Mouse (Mus musculus) layer of hippocampus, adult 2 months (tissue): Measurements from ENCODE around the gene Gbp5. TPM values are rescaled to one million over a fixed set of nuclear protein-coding genes. Genes with fewer than 3 reads are reported as not detected.
"Not testable (repeated sequence)": the region's sequence is repeated elsewhere in the genome, so short reads cannot be mapped to it uniquely, and the experiment has no call there.

Experiments used
- DNase-seq, 2 experiments: peaks; one replicate each; pipeline ENCODE4 v3.0.0; 2022; ENCODE audit warnings: low spot score in 2 of 2
- H3K27ac ChIP-seq: fragments of 200-600 bp; 2 replicates; pipeline ENCODE4 v1.8.1; 2022
- H3K4me3 ChIP-seq: fragments of 200-600 bp; 2 replicates; pipeline ENCODE4 v1.8.1; 2022; ENCODE audit warnings: mild to moderate bottlenecking
- CTCF ChIP-seq: fragments of 200-600 bp; conservative IDR thresholded peaks from 2 replicates; pipeline ENCODE4 v1.8.1; 2022; ENCODE audit warnings: antibody characterized with exemption, mild to moderate bottlenecking, moderate library complexity
- total RNA-seq, 2 experiments: library from RNA; stranded (reverse); gene quantifications; 2 replicates each; pipeline ENCODE4 v1.2.3; 2021

Gene Gbp5
- total RNA-seq, 2 experiments from 2014 or later, result 1.5 to 1.8 TPM

- DNase-seq, result no peak
- Histone ChIP-seq H3K27ac (no peak overlapping the region), H3K4me3 (no peak overlapping the region)
- TF ChIP-seq CTCF, result no peak
Observed at GRCm38 (mm10) chr3:142555623-142556022, 61.8 kb downstream of the Gbp5 start.

GRCm38 (mm10) chr3:142559632-142560228, 66.0 kb downstream of the Gbp5 start, which contains the start of gene Gbp3:
Gene Gbp3 (plus strand): TSS chr3:142560026.
- Histone ChIP-seq H3K4me3 (peak within 1 kb of the TSS; percentile 58), H3K27ac (peak within 1 kb of the TSS; percentile 81)
- TF ChIP-seq CTCF, result no peak

GRCm38 (mm10) chr3:142560296-142560948, 66.6 kb downstream of the Gbp5 start:
- Histone ChIP-seq H3K27ac (peak overlapping the region; percentile 81), H3K4me3 (peak overlapping the region; percentile 58)
- peak; percentile 58 to 72 for DNase-seq
- TF ChIP-seq CTCF, result peak; percentile 98

More at GRCm38 (mm10) chr3:142559632-142560228, 66.0 kb downstream of the Gbp5 start, which contains the start of gene Gbp3:
- DNase-seq, result no peak

- TF ChIP-seq CTCF, result no peak
- Histone ChIP-seq H3K27ac (peak overlapping the region; percentile 81; the same call in 1 of the 2 replicates), H3K4me3 (peak overlapping the region; percentile 58; the same call in 1 of the 2 replicates)
- DNase-seq, result no peak
Observed at GRCm38 (mm10) chr3:142561045-142561646, 67.4 kb downstream of the Gbp5 start.

- no peak for DNase-seq
- TF ChIP-seq CTCF, result no peak
- no peak overlapping the region for H3K4me3 ChIP-seq
- H3K27ac ChIP-seq, result no peak overlapping the region
Observed at GRCm38 (mm10) chr3:142561666-142562065, 67.9 kb downstream of the Gbp5 start.

GRCm38 (mm10) chr3:142567490-142567889, 73.7 kb downstream of the Gbp5 start:
- H3K27ac ChIP-seq, DNase-seq, H3K4me3 ChIP-seq: not testable (repeated sequence)

GRCm38 (mm10) chr3:142570738-142571137, 77.0 kb downstream of the Gbp5 start:
- H3K27ac ChIP-seq, result no peak overlapping the region
- TF ChIP-seq CTCF, result no peak

More at GRCm38 (mm10) chr3:142570738-142571137, 77.0 kb downstream of the Gbp5 start:
- no peak overlapping the region for H3K4me3 ChIP-seq
- no peak for DNase-seq

Other genes starting within 250 kb of the Gbp5 start
- gene Pdlim5, start 98.3 kb upstream of the Gbp5 start, total RNA-seq, result 10 to 100 TPM; 22.9 to 31.3 TPM
- gene Gbp7, start 36.4 kb downstream of the Gbp5 start, total RNA-seq, result 1 to 10 TPM; 2.6 to 3.3 TPM
- 1 to 10 TPM; 3.3 to 4.8 TPM for gene Gbp3, start 66.0 kb downstream of the Gbp5 start, total RNA-seq
- not detected for gene Gbp2b, start 100.9 kb downstream of the Gbp5 start, total RNA-seq
- gene Gbp2, start 126.6 kb downstream of the Gbp5 start, total RNA-seq, result 1 to 10 TPM; 1.8 to 2.3 TPM
- 1 to 10 TPM; 6.4 to 7.6 TPM for gene Kyat3, start 207.1 kb downstream of the Gbp5 start, total RNA-seq